Mouse (Mus musculus) CH12.LX (cell line): ENCODE results near the gene Sft2d1.

Source experiments
- CTCF ChIP-seq, 2 experiments: IDR thresholded peaks in 1 of 2; conservative IDR thresholded peaks in 1 of 2; 2 replicates each; pipeline ENCODE4 v1.5.1; 2011 to 2012; ENCODE audit warnings: low read depth in 2 of 2, low read length in 2 of 2, improper control_type of control experiment in 1 of 2, inconsistent platforms in 1 of 2, mild to moderate bottlenecking in 1 of 2, moderate library complexity in 1 of 2
- E2F4 ChIP-seq: IDR thresholded peaks from 2 replicates; pipeline ENCODE4 v1.6.1; 2011; ENCODE audit warnings: low read depth, low read length, improper control_type of control experiment; ENCODE audit not compliant: insufficient replicate concordance
- EP300 ChIP-seq: IDR thresholded peaks from 2 replicates; pipeline ENCODE4 v1.6.1; 2011; ENCODE audit warnings: low read length, improper control_type of control experiment
- NELFE ChIP-seq: IDR thresholded peaks from 2 replicates; pipeline ENCODE4 v1.6.1; 2011; ENCODE audit warnings: low read depth, low read length, improper control_type of control experiment
- POLR2A ChIP-seq: IDR thresholded peaks from 2 replicates; pipeline ENCODE4 v1.6.1; 2011; ENCODE audit warnings: low read depth, mild to moderate bottlenecking, improper control_type of control experiment, low read length
- POLR2AphosphoS2 ChIP-seq: IDR thresholded peaks from 2 replicates; pipeline ENCODE4 v1.6.1; 2011; ENCODE audit warnings: low read depth, low read length, improper control_type of control experiment
- RCOR1 ChIP-seq: conservative IDR thresholded peaks from 2 replicates; pipeline ENCODE4 v1.6.1; 2012; ENCODE audit warnings: low read depth, mild to moderate bottlenecking, inconsistent platforms, low read length, improper control_type of control experiment
- TCF12 ChIP-seq: IDR thresholded peaks from 2 replicates; pipeline ENCODE4 v1.6.1; 2014; ENCODE audit warnings: low read depth, mild to moderate bottlenecking, inconsistent platforms, low read length, improper control_type of control experiment
- UBTF ChIP-seq: IDR thresholded peaks from 2 replicates; pipeline ENCODE4 v1.6.1; 2012; ENCODE audit warnings: low read depth, mild to moderate bottlenecking, inconsistent platforms, low read length, improper control_type of control experiment, moderate library complexity
- ZC3H11A ChIP-seq: IDR thresholded peaks from 2 replicates; pipeline ENCODE4 v1.6.1; 2012; ENCODE audit warnings: low read depth, mild to moderate bottlenecking, inconsistent platforms, low read length, improper control_type of control experiment
- ZMIZ1 ChIP-seq: IDR thresholded peaks from 2 replicates; pipeline ENCODE4 v1.6.1; 2012; ENCODE audit warnings: low read depth, mild to moderate bottlenecking, inconsistent platforms, low read length, improper control_type of control experiment
- ZNF384 ChIP-seq: IDR thresholded peaks from 2 replicates; pipeline ENCODE4 v1.6.1; 2012; ENCODE audit warnings: low read depth, low read length, improper control_type of control experiment, inconsistent platforms

GRCm38 (mm10) chr17:8367514-8368480 is 56.9 kb downstream of the Sft2d1 start:
- TF ChIP-seq EP300 (no peak), ZC3H11A (no peak), ZMIZ1 (no peak), CTCF (conservative IDR thresholded peaks at IDR 0.05 in 1 of 2, IDR thresholded peaks at IDR 0.05 in 1 of 2; ENCODE audit: low read depth in 2 of 2, low read length in 2 of 2) (no peak), ZNF384 (no peak), NELFE (no peak), POLR2A (no peak), E2F4 (no peak), UBTF (no peak), RCOR1 (no peak), POLR2AphosphoS2 (no peak), TCF12 (no peak)
